Mouse (Mus musculus): ENCODE measurements around the gene Gpm6b. TPM values are rescaled to one million over a fixed set of nuclear protein-coding genes. Genes with fewer than 3 reads are reported as not detected.

Gpm6b gene
- total RNA-seq, 2 experiments from 2014 or later, result 10.8 to 14.2 TPM

DNA sequence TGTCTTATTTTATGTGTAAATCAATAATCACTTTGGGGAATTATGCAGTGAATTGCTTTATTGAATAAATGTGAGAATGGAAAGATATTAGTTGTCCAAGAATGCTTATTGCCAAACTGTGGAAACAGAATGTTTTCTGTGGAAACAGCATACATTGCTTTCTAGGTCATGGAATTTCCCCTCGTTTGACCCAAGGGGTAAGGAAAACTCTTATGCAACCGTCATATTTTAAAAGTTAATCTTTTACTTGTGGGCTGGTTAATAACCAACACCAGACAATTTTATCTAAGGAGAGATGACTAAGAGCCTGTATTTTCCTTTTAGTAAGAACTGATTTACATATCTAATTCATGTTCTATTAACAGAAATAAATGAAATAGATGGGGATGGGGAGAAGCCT is 64.1 kb downstream of the Gpm6b start:
- no peak for DNase-seq
- intact Hi-C loops (cut with DNase I), result no loop called here

GRCm38 (mm10) chrX:166304355-166304754 is 65.6 kb downstream of the Gpm6b start:
- intact Hi-C loops (cut with DNase I), result no loop called here
- no peak for DNase-seq

DNA sequence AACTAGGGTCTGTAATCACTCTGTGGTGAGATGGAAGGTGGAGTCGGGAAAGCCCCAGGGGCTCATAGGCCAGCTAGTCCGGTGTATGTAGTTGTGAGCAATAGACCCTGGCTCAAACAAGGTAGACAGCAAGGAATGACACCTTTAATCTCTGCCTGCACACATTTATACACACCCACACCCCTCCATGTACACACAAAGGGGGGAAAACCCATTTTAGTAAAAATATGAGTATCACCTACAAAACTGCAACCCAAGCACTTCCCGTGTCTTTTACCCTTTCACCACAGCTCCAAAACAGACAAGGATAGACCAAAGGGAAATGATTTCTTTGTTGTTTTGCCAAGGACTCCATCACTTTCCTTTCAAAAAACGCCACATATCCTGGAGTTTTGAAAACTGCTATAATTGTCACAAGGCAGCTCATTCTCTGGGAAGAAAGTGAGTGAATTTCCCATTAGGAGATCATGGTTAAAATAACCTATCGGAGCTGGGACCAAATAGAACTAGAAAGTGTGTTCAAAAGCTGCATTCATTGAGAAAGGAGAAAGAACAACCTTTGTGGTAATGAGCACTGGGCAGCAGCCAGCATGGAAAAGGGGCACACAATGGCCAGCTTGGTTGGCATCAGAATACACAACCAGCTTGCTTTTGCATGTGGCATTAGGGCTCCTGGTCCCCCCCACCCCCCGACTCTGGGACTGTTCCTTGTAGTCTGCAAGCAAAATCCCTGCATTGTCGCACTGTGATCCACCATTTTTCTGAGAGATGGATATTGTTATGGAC is 68.9 kb downstream of the Gpm6b start:
- no peak for DNase-seq
- intact Hi-C loops (cut with DNase I), result no loop called here

DNA sequence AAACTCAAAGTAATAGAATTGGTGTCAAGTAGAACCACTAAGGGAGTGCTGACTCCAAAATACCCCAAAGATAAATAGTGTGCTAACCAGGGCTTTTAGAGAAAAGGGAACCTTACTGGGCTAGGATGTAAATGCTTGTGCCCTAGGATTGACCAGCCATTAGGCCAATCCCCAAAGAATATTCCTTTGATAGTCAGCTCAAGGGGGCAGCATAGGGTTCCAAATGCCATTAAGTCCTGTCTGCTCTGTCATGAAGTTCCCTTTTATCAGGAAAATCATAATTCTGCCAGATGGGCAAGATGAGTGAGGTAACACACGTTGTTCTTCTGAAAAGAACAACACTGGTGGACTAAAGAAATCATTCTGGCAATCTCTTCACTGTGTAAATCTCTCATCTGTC is 70.1 kb downstream of the Gpm6b start:
- intact Hi-C loops (cut with DNase I), result no loop called here
- DNase-seq, result no peak

GRCm38 (mm10) chrX:166315251-166315650 is 76.5 kb downstream of the Gpm6b start:
- intact Hi-C loops (cut with DNase I), result no loop called here
- no peak for DNase-seq

DNA sequence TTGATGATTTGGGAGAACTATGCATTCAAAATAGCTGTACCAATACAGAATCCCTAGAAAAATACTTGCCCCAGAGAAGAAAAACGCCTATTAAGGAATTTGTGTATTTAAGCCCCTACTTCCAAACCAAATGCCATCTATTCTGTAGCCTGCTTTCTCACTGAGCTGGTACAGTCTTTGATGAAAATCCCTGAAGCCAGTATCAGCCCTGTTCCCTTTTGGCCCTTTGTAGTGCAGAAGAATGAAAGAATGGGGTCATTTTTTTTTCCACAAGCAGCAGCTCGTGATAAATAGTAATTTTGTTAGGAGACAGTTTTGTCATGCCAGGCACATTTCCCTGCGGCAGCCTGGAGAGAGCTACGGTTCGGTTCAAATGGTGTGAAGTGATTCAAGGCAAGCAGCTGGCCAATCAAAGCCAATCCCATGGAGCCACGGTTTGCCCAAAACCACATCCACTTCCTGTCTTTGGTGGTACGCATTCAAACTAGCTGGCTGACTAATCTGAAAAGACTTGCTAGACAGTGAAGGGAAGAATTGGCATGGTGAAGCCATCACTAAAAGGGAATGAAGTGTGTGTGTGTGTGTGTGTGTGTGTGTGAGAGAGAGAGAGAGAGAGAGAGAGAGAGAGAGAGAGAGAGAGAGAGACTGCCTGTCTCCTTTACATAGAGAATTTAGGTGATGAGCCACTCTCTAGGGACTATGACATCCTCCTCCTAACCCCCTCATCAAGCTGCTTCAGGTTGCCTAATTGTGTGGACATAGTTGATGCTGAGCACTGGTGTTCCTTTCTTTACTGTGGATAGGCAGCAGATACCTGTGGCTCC is 78.1 kb downstream of the Gpm6b start:
- intact Hi-C loops (cut with DNase I), result no loop called here
- no peak for DNase-seq

DNA sequence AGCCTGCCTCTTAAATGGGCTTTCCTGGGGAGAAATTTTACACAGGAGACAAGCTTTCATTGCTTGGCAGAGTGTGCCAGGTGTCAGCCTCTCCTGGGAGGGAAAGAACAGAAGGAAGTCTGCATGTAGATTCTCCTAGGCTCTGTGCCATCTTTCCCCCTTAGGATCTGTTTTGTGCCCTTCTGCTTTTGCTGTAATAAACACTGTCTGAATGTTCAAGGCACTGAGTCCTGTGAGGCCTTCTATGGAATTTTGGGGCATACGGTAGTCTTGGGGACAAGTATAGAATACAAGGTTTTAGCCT is 78.6 kb downstream of the Gpm6b start:
- intact Hi-C loops (cut with DNase I), result no loop called here
- DNase-seq, result no peak

GRCm38 (mm10) chrX:166323226-166323625 is 84.5 kb downstream of the Gpm6b start:
- intact Hi-C loops (cut with DNase I), result no loop called here
- no peak for DNase-seq

DNA sequence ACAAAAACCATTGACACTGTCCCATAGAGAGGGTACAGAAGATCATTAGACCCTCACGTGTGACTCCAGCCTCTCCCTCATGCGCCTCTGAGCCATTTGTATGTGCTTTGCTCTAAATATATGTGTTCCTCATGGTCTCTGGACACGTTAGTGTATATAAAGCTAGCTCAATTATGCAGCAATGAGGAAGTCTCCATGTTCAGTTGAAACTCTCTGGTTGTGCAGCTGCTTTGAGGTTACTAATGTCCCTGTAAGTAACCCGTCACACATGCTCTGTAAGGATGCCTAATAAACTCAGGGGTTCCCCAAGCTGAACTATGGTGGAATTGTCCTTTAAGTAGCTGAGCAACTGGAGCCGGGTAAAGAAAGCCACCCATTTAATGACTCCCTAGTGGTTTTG is 88.9 kb downstream of the Gpm6b start:
- intact Hi-C loops (cut with DNase I), result no loop called here
- no peak for DNase-seq

- no peak for DNase-seq
- intact Hi-C loops (cut with DNase I), result no loop called here
These were observed 89.6 kb downstream of the Gpm6b start for GRCm38 (mm10) chrX:166328219-166328901.

GRCm38 (mm10) chrX:166328904-166329451 is 90.3 kb downstream of the Gpm6b start:
- intact Hi-C loops (cut with DNase I), result no loop called here
- no peak for DNase-seq

GRCm38 (mm10) chrX:166334516-166335136 is 95.9 kb downstream of the Gpm6b start:
- no peak for DNase-seq
- intact Hi-C loops (cut with DNase I), result no loop called here

DNA sequence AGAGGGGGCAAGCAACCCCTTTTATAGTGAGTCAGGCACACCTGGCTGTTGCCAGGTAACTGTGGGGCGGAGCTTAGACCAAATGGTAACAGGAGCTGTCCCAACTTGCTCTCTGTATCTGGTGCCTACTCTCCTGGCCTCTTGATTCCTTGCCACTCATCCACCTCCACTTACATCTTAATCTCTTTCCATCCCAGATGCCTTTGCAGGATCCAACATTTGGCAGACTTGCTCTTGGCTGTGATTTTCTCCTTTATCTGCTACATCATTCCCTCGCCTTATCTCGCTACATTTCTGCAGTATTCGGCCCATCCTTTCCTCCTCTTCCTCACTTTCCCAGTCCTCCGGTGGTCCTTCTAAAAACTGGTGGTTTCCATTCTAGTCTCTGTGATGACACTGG is 99.6 kb downstream of the Gpm6b start:
- no peak for DNase-seq
- intact Hi-C loops (cut with DNase I), result no loop called here

DNA sequence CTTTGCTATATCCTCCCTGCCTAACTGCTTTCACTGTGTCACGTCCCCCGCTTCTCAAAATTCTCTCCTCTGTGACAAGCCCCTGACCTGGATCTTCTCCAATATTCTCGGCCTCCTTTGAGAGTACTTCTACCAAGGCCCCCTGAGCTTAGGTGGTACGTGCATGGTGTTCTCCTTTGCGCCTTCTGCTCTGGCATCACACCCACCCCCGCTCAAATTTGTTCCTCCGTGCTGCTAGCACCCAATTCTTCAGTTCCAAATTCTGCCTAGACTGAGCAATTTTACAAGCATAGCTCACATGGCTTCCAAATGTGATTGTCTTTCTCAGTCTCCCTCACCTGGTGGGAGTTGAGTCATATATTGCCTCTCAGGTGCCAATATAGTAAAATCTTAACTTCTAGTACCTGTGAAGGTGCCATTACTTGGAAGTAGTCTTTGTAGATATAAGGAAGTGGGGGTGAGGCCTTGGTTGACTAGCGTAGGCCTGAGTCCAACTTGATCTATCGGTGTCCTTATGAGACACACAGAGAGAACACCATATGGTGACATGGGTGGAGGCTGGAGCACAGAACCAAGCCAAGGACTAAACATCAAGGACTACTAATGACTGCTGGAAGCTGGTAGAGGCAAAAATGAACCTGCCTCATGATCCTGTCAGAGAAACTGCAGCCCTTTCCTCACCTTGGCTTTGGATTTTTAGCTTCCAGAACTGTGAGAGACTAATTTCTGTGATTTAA is 100.2 kb downstream of the Gpm6b start:
- intact Hi-C loops (cut with DNase I), result no loop called here
- DNase-seq, result no peak

DNA sequence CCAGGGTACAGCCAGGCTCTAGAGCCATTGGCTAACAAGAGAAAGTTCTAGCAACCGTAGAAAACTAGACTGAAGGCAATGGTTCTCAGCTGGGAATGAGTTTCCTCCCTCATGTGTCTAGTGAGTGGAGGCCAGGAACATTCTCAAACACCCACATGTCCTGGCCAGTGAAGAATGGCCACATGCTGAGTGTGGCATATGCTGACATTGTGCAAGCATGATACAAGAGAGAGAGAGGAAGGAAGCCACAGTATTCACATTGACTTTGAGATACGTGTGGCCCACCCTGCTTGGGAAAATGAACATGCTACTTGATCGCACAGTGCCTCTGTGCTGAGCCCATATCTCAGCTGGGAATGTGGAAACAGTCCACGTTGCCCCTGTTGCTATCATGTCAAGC is 101.2 kb downstream of the Gpm6b start:
- intact Hi-C loops (cut with DNase I), result no loop called here
- DNase-seq, result no peak

GRCm38 (mm10) chrX:166341795-166342194 is 103.1 kb downstream of the Gpm6b start:
- intact Hi-C loops (cut with DNase I), result no loop called here
- no peak for DNase-seq

- intact Hi-C loops (cut with DNase I), result no loop called here
- DNase-seq, result no peak
These were observed 105.7 kb downstream of the Gpm6b start for GRCm38 (mm10) chrX:166344228-166345015.

- DNase-seq, result no peak
- intact Hi-C loops (cut with DNase I), result no loop called here
These were observed 109.4 kb downstream of the Gpm6b start for GRCm38 (mm10) chrX:166348086-166348485.

GRCm38 (mm10) chrX:166348634-166349033 is 109.9 kb downstream of the Gpm6b start:
- intact Hi-C loops (cut with DNase I), result no loop called here
- no peak for DNase-seq

All from heart, postnatal 36 days (tissue).